Mouse (Mus musculus): ENCODE results near the gene Gpx5. TPM values are rescaled to one million over a fixed set of nuclear protein-coding genes. Genes with fewer than 3 reads are reported as not detected.
A peak's percentile ranks its signal among the peaks of the same experiment; 100 is the strongest.

Gpx5 gene
- polyA plus RNA-seq, 1 experiment from 2014 or later, result not detected

GRCm38 (mm10) chr13:21309788-21310187 lies 17.3 kb upstream of the Gpx5 start:
- WGBS, result 74% methylated on average over 2 of the region's 2 CpGs
- Histone ChIP-seq H3K9ac (replicated peaks) (no peak overlapping the region), H3K4me3 (replicated peaks) (no peak overlapping the region), H3K36me3 (no peaks in the 10 kb centered on the region), H3K4me2 (replicated peaks) (no peak overlapping the region), H3K27me3 (no peaks in the 10 kb centered on the region), H3K4me1 (replicated peaks) (no peaks in the 10 kb centered on the region), H3K27ac (no peak overlapping the region), H3K9me3 (no peaks in the 10 kb centered on the region)
- no peak for ATAC-seq

- Histone ChIP-seq H3K9ac (replicated peaks) (no peak overlapping the region), H3K27ac (no peak overlapping the region), H3K9me3 (no peaks in the 10 kb centered on the region), H3K27me3 (no peaks in the 10 kb centered on the region), H3K36me3 (no peaks in the 10 kb centered on the region), H3K4me1 (replicated peaks) (no peaks in the 10 kb centered on the region), H3K4me3 (replicated peaks) (no peak overlapping the region), H3K4me2 (replicated peaks) (no peak overlapping the region)
- ATAC-seq, result no peak
- 72% methylated on average over 3 of the region's 3 CpGs for WGBS
These were observed 12.0 kb upstream of the Gpx5 start for GRCm38 (mm10) chr13:21304483-21305066.

GRCm38 (mm10) chr13:21298557-21298956 lies 6.0 kb upstream of the Gpx5 start:
- ATAC-seq, result no peak
- H3K9ac ChIP-seq (replicated peaks), result no peak overlapping the region
- no peak overlapping the region for H3K27ac ChIP-seq
- WGBS, result 29% methylated on average over 3 of the region's 3 CpGs
- H3K4me1 ChIP-seq (replicated peaks), result no peaks in the 10 kb centered on the region
- H3K9me3 ChIP-seq, result no peaks in the 10 kb centered on the region
- no peaks in the 10 kb centered on the region for H3K27me3 ChIP-seq
- no peak overlapping the region for H3K4me3 ChIP-seq (replicated peaks)
- no peaks in the 10 kb centered on the region for H3K36me3 ChIP-seq
- no peak overlapping the region for H3K4me2 ChIP-seq (replicated peaks)

GRCm38 (mm10) chr13:21279559-21279958 lies 13.0 kb downstream of the Gpx5 start:
- peaks cover 11% of the 10 kb centered on the region for H3K27me3 ChIP-seq
- ATAC-seq, result peak; percentile 72
- no peak overlapping the region for H3K27ac ChIP-seq
- peaks cover 9% of the 10 kb centered on the region; the same call in 1 of the 2 replicates for H3K4me1 ChIP-seq (replicated peaks)
- H3K36me3 ChIP-seq, result no peaks in the 10 kb centered on the region
- H3K4me3 ChIP-seq (replicated peaks), result peak overlapping the region; percentile 48
- H3K9ac ChIP-seq (replicated peaks), result peak overlapping the region; percentile 47; the same call in 1 of the 2 replicates
- under 1% methylated on average over 13 of the region's 13 CpGs for WGBS
- H3K9me3 ChIP-seq, result no peaks in the 10 kb centered on the region
- peak overlapping the region; percentile 61 for H3K4me2 ChIP-seq (replicated peaks)

- H3K9ac ChIP-seq (replicated peaks), result peak overlapping the region; percentile 47
- H3K27me3 ChIP-seq, result peaks cover 11% of the 10 kb centered on the region
- H3K4me1 ChIP-seq (replicated peaks), result peaks cover 9% of the 10 kb centered on the region; the same call in 1 of the 2 replicates
- WGBS, result 12% methylated on average over 8 of the region's 8 CpGs
- no peak; the same call in 1 of the 2 replicates for ATAC-seq
- no peak overlapping the region for H3K27ac ChIP-seq
- H3K9me3 ChIP-seq, result no peaks in the 10 kb centered on the region
- H3K36me3 ChIP-seq, result no peaks in the 10 kb centered on the region
- H3K4me3 ChIP-seq (replicated peaks), result peak overlapping the region; percentile 48
- peak overlapping the region; percentile 61 for H3K4me2 ChIP-seq (replicated peaks)
These were observed 13.5 kb downstream of the Gpx5 start for GRCm38 (mm10) chr13:21279076-21279475.

GRCm38 (mm10) chr13:21276551-21276950 lies 16.0 kb downstream of the Gpx5 start:
- no peak overlapping the region for H3K27ac ChIP-seq
- no peaks in the 10 kb centered on the region for H3K9me3 ChIP-seq
- H3K4me2 ChIP-seq (replicated peaks), result peak overlapping the region; percentile 68
- no peak; the same call in 1 of the 2 replicates for ATAC-seq
- H3K9ac ChIP-seq (replicated peaks), result peak overlapping the region; percentile 68
- peaks cover 16% of the 10 kb centered on the region for H3K27me3 ChIP-seq
- under 1% methylated on average over 9 of the region's 9 CpGs for WGBS
- H3K4me3 ChIP-seq (replicated peaks), result peak overlapping the region; percentile 53
- peaks cover 9% of the 10 kb centered on the region; the same call in 1 of the 2 replicates for H3K4me1 ChIP-seq (replicated peaks)
- H3K36me3 ChIP-seq, result no peaks in the 10 kb centered on the region

- ATAC-seq, result peak; percentile 73
- Histone ChIP-seq H3K36me3 (no peaks in the 10 kb centered on the region), H3K9me3 (no peaks in the 10 kb centered on the region), H3K4me1 (replicated peaks) (peaks cover 9% of the 10 kb centered on the region; the same call in 1 of the 2 replicates), H3K9ac (replicated peaks) (peak overlapping the region; percentile 69), H3K4me2 (replicated peaks) (peak overlapping the region; percentile 68), H3K27me3 (peaks cover 16% of the 10 kb centered on the region), H3K27ac (0 out of 2 replicates have a peak overlapping the region, but pooled peaks have one; percentile 7), H3K4me3 (replicated peaks) (peak overlapping the region; percentile 53)
- WGBS, result under 1% methylated on average over 25 of the region's 25 CpGs
These were observed 16.5 kb downstream of the Gpx5 start for GRCm38 (mm10) chr13:21275815-21276550.

GRCm38 (mm10) chr13:21275021-21275814 lies 17.3 kb downstream of the Gpx5 start:
- peak overlapping the region; percentile 69 for H3K9ac ChIP-seq (replicated peaks)
- no peaks in the 10 kb centered on the region for H3K9me3 ChIP-seq
- H3K27me3 ChIP-seq, result peaks cover 16% of the 10 kb centered on the region
- no peaks in the 10 kb centered on the region for H3K36me3 ChIP-seq
- under 1% methylated on average over 29 of the region's 29 CpGs for WGBS
- peak overlapping the region; percentile 65 for H3K27ac ChIP-seq
- peaks cover 9% of the 10 kb centered on the region; the same call in 1 of the 2 replicates for H3K4me1 ChIP-seq (replicated peaks)
- H3K4me2 ChIP-seq (replicated peaks), result peak overlapping the region; percentile 68
- peak; percentile 81 for ATAC-seq
- peak overlapping the region; percentile 53 for H3K4me3 ChIP-seq (replicated peaks)

GRCm38 (mm10) chr13:21268262-21268661 lies 24.3 kb downstream of the Gpx5 start:
- Histone ChIP-seq H3K27ac (no peak overlapping the region), H3K4me1 (replicated peaks) (0 out of 2 replicates have a peak, but pooled peaks cover 6% of the 10 kb centered on the region), H3K36me3 (no peaks in the 10 kb centered on the region), H3K4me2 (replicated peaks) (no peak overlapping the region), H3K9me3 (no peaks in the 10 kb centered on the region), H3K27me3 (peaks cover 23% of the 10 kb centered on the region), H3K9ac (replicated peaks) (no peak overlapping the region), H3K4me3 (replicated peaks) (no peak overlapping the region)
- ATAC-seq, result no peak
- WGBS, result 2% methylated on average over 1 of the region's 1 CpGs

GRCm38 (mm10) chr13:21267541-21267940 lies 25.0 kb downstream of the Gpx5 start:
- H3K4me3 ChIP-seq (replicated peaks), result no peak overlapping the region
- H3K27me3 ChIP-seq, result peaks cover 26% of the 10 kb centered on the region
- H3K9me3 ChIP-seq, result no peaks in the 10 kb centered on the region
- no peak overlapping the region for H3K4me2 ChIP-seq (replicated peaks)
- H3K27ac ChIP-seq, result no peak overlapping the region
- 0 out of 2 replicates have a peak, but pooled peaks cover 6% of the 10 kb centered on the region for H3K4me1 ChIP-seq (replicated peaks)
- no peaks in the 10 kb centered on the region for H3K36me3 ChIP-seq
- ATAC-seq, result no peak
- H3K9ac ChIP-seq (replicated peaks), result no peak overlapping the region
- 20% methylated on average over 4 of the region's 4 CpGs for WGBS

GRCm38 (mm10) chr13:21265736-21266135 lies 26.8 kb downstream of the Gpx5 start:
- no peak overlapping the region for H3K27ac ChIP-seq
- no peaks in the 10 kb centered on the region for H3K9me3 ChIP-seq
- H3K4me2 ChIP-seq (replicated peaks), result no peak overlapping the region
- H3K4me1 ChIP-seq (replicated peaks), result 0 out of 2 replicates have a peak, but pooled peaks cover 6% of the 10 kb centered on the region
- no peak overlapping the region for H3K4me3 ChIP-seq (replicated peaks)
- no peak for ATAC-seq
- H3K27me3 ChIP-seq, result peaks cover 41% of the 10 kb centered on the region
- no peaks in the 10 kb centered on the region for H3K36me3 ChIP-seq
- no peak overlapping the region for H3K9ac ChIP-seq (replicated peaks)
- WGBS, result 41% methylated on average over 2 of the region's 2 CpGs

Data from midbrain, embryonic 13.5 days (tissue).